Mouse (Mus musculus): Measurements from ENCODE around the gene Cd300a.
A peak's percentile ranks its signal among the peaks of the same experiment; 100 is the strongest.
"Not testable (repeated sequence)": the region's sequence is repeated elsewhere in the genome, so short reads cannot be mapped to it uniquely, and the experiment has no call there.

- peak; percentile 34; the same call in 1 of the 2 replicates for TF ChIP-seq CTCF (IDR thresholded peaks at IDR 0.05; ENCODE audit: borderline replicate concordance, insufficient read depth, low read depth, low read length)
- TF ChIP-seq POLR2A (IDR thresholded peaks at IDR 0.05; ENCODE audit: borderline replicate concordance, insufficient read depth, low read length) = not testable (repeated sequence)
Observed at GRCm38 (mm10) chr11:114909538-114909937, 19.7 kb downstream of the Cd300a start.
